Mouse (Mus musculus) ES-Bruce4 (cell line): ENCODE measurements around the gene Tmco5.

Source experiments
- CTCF ChIP-seq: IDR thresholded peaks from one replicate; pipeline ENCODE4 v1.8.1; 2011; ENCODE audit warnings: low read depth, low read length
- EP300 ChIP-seq: IDR thresholded peaks from 2 replicates; pipeline ENCODE4 v1.6.1; 2011; ENCODE audit warnings: low read depth, low read length; ENCODE audit not compliant: insufficient read depth

DNA sequence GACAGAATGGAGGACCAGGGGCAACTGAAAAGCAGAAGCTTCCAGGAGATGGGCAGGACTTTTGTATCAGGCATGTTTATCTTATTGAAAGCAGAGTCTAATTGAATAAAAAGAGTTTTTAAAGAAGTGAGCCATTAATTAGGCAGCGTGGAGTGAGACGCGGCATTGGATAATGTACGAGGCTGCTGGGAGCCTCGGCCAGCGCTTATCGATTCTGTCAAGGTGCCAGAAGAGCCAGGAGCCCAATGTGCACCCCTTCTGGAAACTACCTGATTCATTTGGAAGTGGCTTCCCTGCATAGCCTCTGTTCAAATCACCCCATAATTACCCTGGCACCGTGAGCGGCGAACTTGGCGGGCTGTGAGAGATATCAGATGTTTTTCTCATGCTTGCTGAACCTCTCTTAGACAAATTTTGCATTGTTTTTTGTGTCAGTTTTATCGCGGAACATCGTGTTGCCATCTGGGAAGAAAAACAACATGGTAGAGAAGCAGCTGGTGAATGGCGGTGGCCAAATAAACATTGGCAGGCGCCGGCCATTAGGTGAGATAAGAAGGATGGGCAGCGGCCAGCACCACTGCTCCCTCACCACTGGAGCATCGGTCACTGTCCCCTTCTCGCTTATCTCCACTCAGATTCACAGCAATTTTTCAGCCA, 28.4 kb upstream of the Tmco5 start:
- TF ChIP-seq CTCF (no peak), EP300 (no peak)
